Mouse (Mus musculus): ENCODE results near the gene Hoxc4. TPM values are rescaled to one million over a fixed set of nuclear protein-coding genes. Genes with fewer than 3 reads are reported as not detected.

Hoxc4 gene
- under 1 TPM in 1 of 26 experiments, not detected in 25; 0.98 TPM for total RNA-seq (2018; cell fraction: chromatin; rRNA removed)
- not detected for total RNA-seq (2018; cell fraction: cytosol; rRNA removed)
- not detected for total RNA-seq (2018; cell fraction: nucleus; rRNA removed)
- polyA plus RNA-seq (2018) = not detected in 3 replicates

GRCm38 (mm10) chr15:103018636-103019035, at the start of gene Hoxc4:
Gene Hoxc4, plus strand, starts transcription at chr15:103018934.
- Histone ChIP-seq H3K4me3 (ENCODE audit: inconsistent target) (no peak within 1 kb of the TSS), H3K79me2 (ENCODE audit: inconsistent target) (no peaks in the 10 kb centered on the region), H3K27ac (no peak within 1 kb of the TSS), H3K36me3 (ENCODE audit: inconsistent target) (no peaks in the 10 kb centered on the region)
- 78% methylated on average over 9 of the region's 9 CpGs for WGBS (ENCODE audit: missing documents)

GRCm38 (mm10) chr15:102969296-102969695, 49.4 kb upstream of the Hoxc4 start:
- Histone ChIP-seq H3K79me2 (ENCODE audit: inconsistent target) (no peaks in the 10 kb centered on the region), H3K4me3 (ENCODE audit: inconsistent target) (no peak overlapping the region), H3K27ac (no peak overlapping the region), H3K36me3 (ENCODE audit: inconsistent target) (no peaks in the 10 kb centered on the region)
- WGBS (ENCODE audit: missing documents) = 56% methylated on average over 1 of the region's 1 CpGs

- WGBS (ENCODE audit: missing documents) = 4% methylated on average over 11 of the region's 12 CpGs
- no peaks in the 10 kb centered on the region for H3K36me3 ChIP-seq (ENCODE audit: inconsistent target)
- no peak overlapping the region for H3K4me3 ChIP-seq (ENCODE audit: inconsistent target)
- no peak overlapping the region for H3K27ac ChIP-seq
- H3K79me2 ChIP-seq (ENCODE audit: inconsistent target) = no peaks in the 10 kb centered on the region
Measured at GRCm38 (mm10) chr15:102970740-102971139, 48.0 kb upstream of the Hoxc4 start.

DNA sequence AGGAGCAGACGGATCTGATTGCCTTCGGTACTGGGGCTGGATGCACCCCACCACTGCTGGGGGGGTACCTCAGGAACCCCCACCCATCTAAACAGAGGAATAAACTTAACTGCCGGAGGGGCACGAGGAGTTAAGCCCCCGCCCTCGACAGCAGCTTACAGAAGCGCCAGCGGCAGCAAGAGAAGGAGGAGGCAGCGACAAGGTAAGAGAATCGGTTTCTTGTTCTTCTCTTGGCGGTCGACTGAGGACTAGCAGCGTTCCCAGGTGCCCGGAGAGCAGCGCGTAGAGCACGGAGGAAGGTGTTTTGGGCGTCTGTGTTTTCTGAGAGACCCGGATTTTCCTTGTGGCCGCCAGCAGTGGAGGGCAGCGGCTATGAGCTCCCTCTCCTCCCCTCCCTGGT, 46.5 kb upstream of the Hoxc4 start:
- Histone ChIP-seq H3K4me3 (ENCODE audit: inconsistent target) (no peak overlapping the region), H3K27ac (no peak overlapping the region), H3K36me3 (ENCODE audit: inconsistent target) (no peaks in the 10 kb centered on the region), H3K79me2 (ENCODE audit: inconsistent target) (no peaks in the 10 kb centered on the region)
- 3% methylated on average over 20 of the region's 21 CpGs for WGBS (ENCODE audit: missing documents)

GRCm38 (mm10) chr15:102972753-102973152, 46.0 kb upstream of the Hoxc4 start:
- 16% methylated on average over 6 of the region's 6 CpGs for WGBS (ENCODE audit: missing documents)
- Histone ChIP-seq H3K79me2 (ENCODE audit: inconsistent target) (no peaks in the 10 kb centered on the region), H3K27ac (no peak overlapping the region), H3K36me3 (ENCODE audit: inconsistent target) (no peaks in the 10 kb centered on the region), H3K4me3 (ENCODE audit: inconsistent target) (no peak overlapping the region)

DNA sequence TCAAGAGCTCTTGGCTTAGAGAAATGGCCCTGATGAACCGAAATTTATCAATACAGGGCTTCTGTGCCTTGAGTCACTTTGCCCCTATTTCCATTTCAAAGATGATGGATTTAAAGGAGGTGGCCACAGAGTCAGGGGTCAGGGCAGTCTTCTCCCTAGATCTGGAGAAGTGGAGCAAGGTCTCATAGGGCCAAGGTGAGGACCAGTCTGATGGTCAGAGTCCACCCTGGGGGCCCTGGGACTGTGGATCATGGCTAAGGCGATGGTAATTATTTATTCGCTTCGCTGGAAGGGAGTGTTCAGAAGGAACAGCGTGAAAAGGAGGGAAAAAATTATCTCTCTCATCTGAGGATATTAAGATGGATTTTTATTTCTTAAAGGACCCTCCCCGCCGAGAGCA, 43.7 kb upstream of the Hoxc4 start:
- H3K36me3 ChIP-seq (ENCODE audit: inconsistent target) = no peaks in the 10 kb centered on the region
- H3K27ac ChIP-seq = no peak overlapping the region
- H3K4me3 ChIP-seq (ENCODE audit: inconsistent target) = no peak overlapping the region
- no peaks in the 10 kb centered on the region for H3K79me2 ChIP-seq (ENCODE audit: inconsistent target)
- WGBS (ENCODE audit: missing documents) = 18% methylated on average over 7 of the region's 7 CpGs

DNA sequence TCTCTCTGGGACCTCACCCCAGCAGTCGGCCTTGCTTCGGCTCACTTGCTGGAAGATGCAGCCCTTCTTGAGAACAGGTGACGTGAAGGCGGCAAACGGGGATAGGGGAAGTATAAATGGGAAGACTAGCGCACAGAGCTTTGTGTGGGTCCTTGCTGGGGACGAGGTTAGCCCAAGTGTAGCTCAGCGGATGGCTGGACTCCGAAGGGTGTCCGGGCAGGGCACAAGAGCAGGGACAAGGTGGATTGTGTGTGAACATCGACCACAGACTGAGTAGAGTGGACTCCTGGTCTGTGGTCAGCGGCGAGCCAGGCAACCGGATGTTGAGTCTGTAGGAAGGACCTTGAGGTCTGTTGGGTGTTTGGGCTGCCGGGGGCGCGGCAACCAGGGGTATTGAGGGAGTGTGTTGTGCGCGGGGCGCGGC, 43.0 kb upstream of the Hoxc4 start:
- WGBS (ENCODE audit: missing documents) = 3% methylated on average over 21 of the region's 21 CpGs
- no peak overlapping the region for H3K27ac ChIP-seq
- no peak overlapping the region for H3K4me3 ChIP-seq (ENCODE audit: inconsistent target)
- H3K36me3 ChIP-seq (ENCODE audit: inconsistent target) = no peaks in the 10 kb centered on the region
- no peaks in the 10 kb centered on the region for H3K79me2 ChIP-seq (ENCODE audit: inconsistent target)

DNA sequence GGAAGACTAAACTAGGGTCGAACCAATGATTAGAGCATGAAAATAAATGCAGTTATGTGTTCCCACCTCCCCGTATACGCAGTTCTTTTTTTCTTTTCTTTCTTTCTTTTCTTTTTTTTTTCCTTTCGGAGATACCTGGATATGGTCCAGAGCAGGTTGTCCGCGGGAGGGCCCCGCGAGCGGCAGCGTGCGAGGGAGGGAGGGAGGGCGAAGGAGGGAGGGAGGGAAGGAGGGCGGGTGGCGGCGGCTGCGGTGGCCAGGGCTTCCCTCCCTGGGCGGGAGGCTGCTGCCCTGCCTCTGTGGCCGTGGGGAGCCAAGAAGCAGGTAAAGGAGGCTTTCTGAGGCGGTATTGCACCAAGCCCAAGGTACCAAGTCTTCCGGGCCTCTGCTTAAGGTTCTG, 42.6 kb upstream of the Hoxc4 start, which contains the start of gene Hoxc9:
Gene Hoxc9, plus strand, starts transcription at position 269 of the 400 bp plus-strand sequence.
- Histone ChIP-seq H3K36me3 (ENCODE audit: inconsistent target) (no peaks in the 10 kb centered on the region), H3K4me3 (ENCODE audit: inconsistent target) (no peak within 1 kb of the TSS), H3K79me2 (ENCODE audit: inconsistent target) (no peaks in the 10 kb centered on the region), H3K27ac (no peak within 1 kb of the TSS)
- WGBS (ENCODE audit: missing documents) = 4% methylated on average over 6 of the region's 20 CpGs

- no peak overlapping the region for H3K27ac ChIP-seq
- H3K4me3 ChIP-seq (ENCODE audit: inconsistent target) = no peak overlapping the region
- H3K36me3 ChIP-seq (ENCODE audit: inconsistent target) = no peaks in the 10 kb centered on the region
- WGBS (ENCODE audit: missing documents) = 4% methylated on average over 37 of the region's 37 CpGs
- no peaks in the 10 kb centered on the region for H3K79me2 ChIP-seq (ENCODE audit: inconsistent target)
Measured at GRCm38 (mm10) chr15:102976631-102977422, 41.9 kb upstream of the Hoxc4 start.

GRCm38 (mm10) chr15:102977423-102977974, 41.2 kb upstream of the Hoxc4 start:
- Histone ChIP-seq H3K79me2 (ENCODE audit: inconsistent target) (no peaks in the 10 kb centered on the region), H3K4me3 (ENCODE audit: inconsistent target) (no peak overlapping the region), H3K27ac (no peak overlapping the region), H3K36me3 (ENCODE audit: inconsistent target) (no peaks in the 10 kb centered on the region)
- WGBS (ENCODE audit: missing documents) = 22% methylated on average over 16 of the region's 16 CpGs

DNA sequence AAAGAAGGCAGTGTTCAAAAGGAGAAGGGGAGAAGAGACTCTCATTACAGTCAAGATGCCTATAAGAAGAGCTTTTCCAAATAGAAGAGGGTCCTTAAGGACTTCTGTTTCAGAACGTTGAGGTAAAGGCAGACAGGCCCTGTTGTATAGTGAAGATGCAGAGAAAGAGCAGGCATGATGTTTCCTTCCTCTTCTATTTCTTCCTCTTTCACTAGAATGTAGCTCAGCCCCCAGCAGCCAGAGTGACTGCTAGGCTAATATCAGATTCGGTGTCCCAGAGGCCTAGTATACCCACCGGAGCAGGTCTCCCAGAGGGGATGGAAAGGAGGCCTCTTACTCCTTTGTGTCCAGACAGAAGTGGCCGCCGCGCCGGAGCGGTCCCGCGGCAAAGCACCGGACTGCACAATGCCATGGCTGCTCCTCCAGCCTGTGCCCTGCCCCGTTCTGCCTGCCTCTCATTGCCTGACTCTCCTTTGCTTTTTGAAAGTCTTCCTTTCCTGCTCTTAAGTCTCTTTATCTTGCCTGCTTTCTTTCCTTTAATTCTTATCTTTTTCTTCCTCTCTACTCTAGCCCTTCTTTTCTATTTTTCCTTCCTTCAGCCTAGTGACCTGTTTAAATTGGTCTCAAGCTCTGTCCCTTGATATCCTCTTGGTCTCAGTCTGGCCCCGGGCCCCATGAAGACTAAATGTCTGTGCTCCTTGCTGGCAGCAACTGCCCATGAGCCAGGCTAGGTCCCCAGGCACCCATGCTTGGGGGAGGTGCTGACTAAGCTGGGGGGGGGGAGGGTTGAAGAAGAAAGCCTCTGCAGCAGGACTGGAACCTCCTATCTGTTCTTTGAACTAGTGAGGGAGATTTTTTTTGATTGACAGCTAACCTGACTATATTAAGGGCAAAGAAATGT, 39.9 kb upstream of the Hoxc4 start:
- Histone ChIP-seq H3K79me2 (ENCODE audit: inconsistent target) (no peaks in the 10 kb centered on the region), H3K4me3 (ENCODE audit: inconsistent target) (no peak overlapping the region), H3K27ac (no peak overlapping the region), H3K36me3 (ENCODE audit: inconsistent target) (no peaks in the 10 kb centered on the region)
- 4% methylated on average over 13 of the region's 13 CpGs for WGBS (ENCODE audit: missing documents)

GRCm38 (mm10) chr15:102979936-102980335, 38.8 kb upstream of the Hoxc4 start:
- no peak overlapping the region for H3K4me3 ChIP-seq (ENCODE audit: inconsistent target)
- no peaks in the 10 kb centered on the region for H3K79me2 ChIP-seq (ENCODE audit: inconsistent target)
- WGBS (ENCODE audit: missing documents) = 12% methylated on average over 1 of the region's 1 CpGs

GRCm38 (mm10) chr15:102980352-102980751, 38.4 kb upstream of the Hoxc4 start:
- Histone ChIP-seq H3K4me3 (ENCODE audit: inconsistent target) (no peak overlapping the region), H3K36me3 (ENCODE audit: inconsistent target) (no peaks in the 10 kb centered on the region), H3K27ac (no peak overlapping the region), H3K79me2 (ENCODE audit: inconsistent target) (no peaks in the 10 kb centered on the region)
- WGBS (ENCODE audit: missing documents) = 19% methylated on average over 11 of the region's 11 CpGs

More at GRCm38 (mm10) chr15:102979936-102980335, 38.8 kb upstream of the Hoxc4 start:
- no peaks in the 10 kb centered on the region for H3K36me3 ChIP-seq (ENCODE audit: inconsistent target)
- H3K27ac ChIP-seq = no peak overlapping the region

- Histone ChIP-seq H3K36me3 (ENCODE audit: inconsistent target) (no peaks in the 10 kb centered on the region), H3K4me3 (ENCODE audit: inconsistent target) (no peak overlapping the region), H3K79me2 (ENCODE audit: inconsistent target) (no peaks in the 10 kb centered on the region), H3K27ac (no peak overlapping the region)
- 3% methylated on average over 14 of the region's 14 CpGs for WGBS (ENCODE audit: missing documents)
Measured at GRCm38 (mm10) chr15:102980912-102981311, 37.8 kb upstream of the Hoxc4 start.

Data from macrophage (primary cell).